Comparison of ENCODE assay signal across 9 mouse cellular contexts in genomic region chr9:24516575-24517139, GRCm38 (mm10). TPM values are rescaled to one million over a fixed set of nuclear protein-coding genes. Genes with fewer than 3 reads are reported as not detected.
DNase-seq lines count a peak whose midpoint lies in the region; ATAC-seq lines count a peak whose summit lies in the region.
"Had no signal": no experiment of that assay in that cellular context is flagged by ENCODE, and none has a peak within 500 bp of the region (broad histone marks: within the 10 kb centered on the region; RNA-seq: fewer than 3 reads in every experiment).

No protein-coding gene starts in this region.

- ATAC-seq in intestine, embryonic 16.5 days: peak; percentile 60; the same call in 1 of the 2 replicates
- ATAC-seq in midbrain, embryonic 13.5 days: peak; percentile 88

- H3K9ac ChIP-seq in intestine, embryonic 16.5 days (ENCODE audit: low read depth, low read length): no peak overlapping the region
- no peak overlapping the region for H3K9ac ChIP-seq in midbrain, embryonic 13.5 days (replicated peaks)
- H3K9ac ChIP-seq: embryonic facial prominence, embryonic 15.5 days had no signal

- H3K27ac ChIP-seq in intestine, embryonic 16.5 days (ENCODE audit: low read length): no peak overlapping the region
- no peak overlapping the region for H3K27ac ChIP-seq in midbrain, embryonic 13.5 days
- H3K27ac ChIP-seq: embryonic facial prominence, embryonic 15.5 days had no signal

- no peak overlapping the region for H3K4me2 ChIP-seq in intestine, embryonic 16.5 days (ENCODE audit: low read depth, low read length)
- H3K4me2 ChIP-seq in midbrain, embryonic 13.5 days (replicated peaks): no peak overlapping the region
- H3K4me2 ChIP-seq: embryonic facial prominence, embryonic 15.5 days had no signal

- peak; percentile 59 for DNase-seq in urinary bladder, postnatal 14 days (ENCODE audit: low spot score)
- DNase-seq in urinary bladder, adult 2 months (ENCODE audit: low spot score): no peak
- peak; percentile 84 for DNase-seq in cerebellum, adult 9-10 months
- DNase-seq in frontal cortex, postnatal 10 days (ENCODE audit: low spot score in 2 of 2): peak; percentile 50 to 65
- DNase-seq in left cerebral cortex, postnatal 25 days (ENCODE audit: low spot score in 2 of 2): peak; percentile 80 to 94
- DNase-seq in right cerebral cortex, postnatal 4 days: peak; percentile 74

- WGBS in intestine, embryonic 16.5 days: 58% methylated on average over 10 of the region's 10 CpGs
- 60% methylated on average over 10 of the region's 10 CpGs for WGBS in midbrain, embryonic 13.5 days

- H3K9me3 ChIP-seq in intestine, embryonic 16.5 days (ENCODE audit: control insufficient read depth, low read length): no peaks in the 10 kb centered on the region
- H3K9me3 ChIP-seq in midbrain, embryonic 13.5 days: no peaks in the 10 kb centered on the region
- H3K9me3 ChIP-seq: embryonic facial prominence, embryonic 15.5 days had no signal

- no peaks in the 10 kb centered on the region for H3K36me3 ChIP-seq in intestine, embryonic 16.5 days (ENCODE audit: control insufficient read depth, insufficient read depth, low read length)
- no peaks in the 10 kb centered on the region for H3K36me3 ChIP-seq in midbrain, embryonic 13.5 days
- H3K36me3 ChIP-seq: embryonic facial prominence, embryonic 15.5 days had no signal

- H3K4me3 ChIP-seq in intestine, embryonic 16.5 days (ENCODE audit: low read length): no peak overlapping the region
- no peak overlapping the region for H3K4me3 ChIP-seq in midbrain, embryonic 13.5 days (replicated peaks)
- H3K4me3 ChIP-seq: embryonic facial prominence, embryonic 15.5 days had no signal

- H3K27me3 ChIP-seq in intestine, embryonic 16.5 days (replicated peaks; ENCODE audit: control insufficient read depth, insufficient read depth, low read length): no peaks in the 10 kb centered on the region
- H3K27me3 ChIP-seq in midbrain, embryonic 13.5 days: no peaks in the 10 kb centered on the region
- H3K27me3 ChIP-seq: embryonic facial prominence, embryonic 15.5 days had no signal

- intact Hi-C loops in left cerebral cortex, postnatal 25 days (cut with DNase I): loop anchor here (5.0 kb wide), 1 partner anchor 399 kb away; no protein-coding TSS in a partner anchor

- H3K4me1 ChIP-seq in intestine, embryonic 16.5 days (ENCODE audit: control insufficient read depth, insufficient read depth, low read length): no peaks in the 10 kb centered on the region
- no peaks in the 10 kb centered on the region for H3K4me1 ChIP-seq in midbrain, embryonic 13.5 days (replicated peaks)
- H3K4me1 ChIP-seq: embryonic facial prominence, embryonic 15.5 days had no signal

RNA-seq across cellular contexts. Expression of gene Dpy19l1, which starts 13.7 kb away (rescaled TPM):
- polyA plus RNA-seq in urinary bladder, adult 2 months (2012; rRNA removed): 17.8 and 18.4 TPM in 2 replicates
- polyA plus RNA-seq in intestine, embryonic 16.5 days (2015; fragmentation: Nextera tagmentation; extraction: Ambion mirVana): 3.7 and 4.3 TPM in 2 replicates
- 10 to 100 TPM; 73.9 to 75.0 TPM for total RNA-seq in left cerebral cortex, postnatal 25 days (2021)
- 6.6 and 8.3 TPM in 2 replicates for polyA plus RNA-seq in midbrain, embryonic 13.5 days (2015; fragmentation: Nextera tagmentation; extraction: Ambion mirVana)
